8 mouse cellular contexts compared by ENCODE assay signal in the genomic region with DNA sequence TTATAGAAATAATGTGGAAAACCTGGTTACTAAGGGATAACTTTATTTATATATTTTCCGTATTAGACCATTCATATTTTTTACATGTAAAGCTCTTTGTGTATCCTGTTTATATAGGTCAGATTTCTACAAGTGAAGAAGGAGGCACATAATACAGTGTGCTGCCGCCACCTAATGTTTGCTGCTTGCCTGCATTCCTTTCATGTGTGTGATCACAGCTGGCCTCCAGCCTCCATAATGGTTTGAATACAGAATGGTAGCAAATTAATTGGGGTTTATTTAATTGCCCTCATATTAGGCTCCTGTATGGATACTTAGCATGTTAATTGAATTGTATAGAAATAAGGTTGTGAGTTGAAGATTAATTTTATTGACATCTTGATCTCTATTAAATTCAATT.
DNase-seq lines count a peak whose midpoint lies in the region; TF ChIP-seq lines count a peak whose summit lies in the region.

No protein-coding gene starts in this region.

- DNase-seq in heart, postnatal 4 days = peak; percentile 53
- no peak for DNase-seq in heart, adult 8-10 months (ENCODE audit: low spot score)
- peak; percentile 46 for DNase-seq in B cell, adult 2 months
- peak; percentile 43 for DNase-seq in kidney, adult 9 months
- DNase-seq in retina, postnatal 1 day = peak; percentile 88
- DNase-seq in yolk sac, embryonic 10.5 days (ENCODE audit: low spot score) = no peak
- no peak for DNase-seq in layer of hippocampus, adult 9-11 months

- no peak for TF ChIP-seq POLR2A in bone marrow macrophage, adult 2 months (IDR thresholded peaks at IDR 0.05; ENCODE audit: borderline replicate concordance, low read depth, low read length)

- TF ChIP-seq CTCF in bone marrow macrophage, adult 2 months (IDR thresholded peaks at IDR 0.05; ENCODE audit: low read depth, low read length) = peak; percentile 37

- peaks cover 70% of the 10 kb centered on the region for H3K4me1 ChIP-seq in bone marrow macrophage, adult 2 months (ENCODE audit: control insufficient read depth, insufficient read depth, low read length)

- H3K27ac ChIP-seq in bone marrow macrophage, adult 2 months (ENCODE audit: insufficient read depth, low read depth, low read length) = no peak overlapping the region

- no peak overlapping the region for H3K4me3 ChIP-seq in bone marrow macrophage, adult 2 months (ENCODE audit: insufficient read depth, low read length)

Comparison
In these comparisons a context has a peak if more than half of its experiments do, and no peak if none do; other contexts are left out.
1. DNase-seq: peak in heart, postnatal 4 days (single experiment), B cell, adult 2 months (2 of 2), kidney, adult 9 months (single experiment) and retina, postnatal 1 day (single experiment); none in heart, adult 8-10 months (single experiment), yolk sac, embryonic 10.5 days (single experiment) and layer of hippocampus, adult 9-11 months (single experiment).